Mouse (Mus musculus) T-cell, adult 2 months (primary cell): Measurements from ENCODE around the gene Lrp5.

ENCODE experiments used
- DNase-seq: peaks from one replicate; pipeline ENCODE4 v3.0.0; 2022; ENCODE audit warnings: low spot score

The Lrp5 gene

DNA sequence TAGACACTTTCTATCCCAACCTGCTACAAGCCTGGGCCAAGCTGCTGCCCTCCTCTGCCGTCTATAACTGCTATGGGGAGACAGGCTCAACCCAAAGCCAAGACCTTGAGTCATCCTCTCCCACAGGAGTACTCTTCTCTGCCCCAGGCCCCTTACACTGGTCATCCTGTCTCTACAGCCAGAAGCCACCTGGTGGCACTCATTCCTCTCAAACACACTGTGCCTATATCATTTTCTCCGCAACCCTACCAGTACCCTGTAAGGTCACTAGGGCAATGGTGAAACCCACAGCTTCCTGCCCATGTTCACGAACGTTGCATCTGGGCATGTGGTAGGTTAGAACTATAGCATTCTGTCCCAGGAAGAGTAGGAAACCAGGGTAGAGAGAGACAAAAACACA lies 31.4 kb downstream of the Lrp5 start:
- DNase-seq, result peak; percentile 32

GRCm38 (mm10) chr19:3654058-3654457 lies 32.3 kb downstream of the Lrp5 start:
- no peak for DNase-seq

DNA sequence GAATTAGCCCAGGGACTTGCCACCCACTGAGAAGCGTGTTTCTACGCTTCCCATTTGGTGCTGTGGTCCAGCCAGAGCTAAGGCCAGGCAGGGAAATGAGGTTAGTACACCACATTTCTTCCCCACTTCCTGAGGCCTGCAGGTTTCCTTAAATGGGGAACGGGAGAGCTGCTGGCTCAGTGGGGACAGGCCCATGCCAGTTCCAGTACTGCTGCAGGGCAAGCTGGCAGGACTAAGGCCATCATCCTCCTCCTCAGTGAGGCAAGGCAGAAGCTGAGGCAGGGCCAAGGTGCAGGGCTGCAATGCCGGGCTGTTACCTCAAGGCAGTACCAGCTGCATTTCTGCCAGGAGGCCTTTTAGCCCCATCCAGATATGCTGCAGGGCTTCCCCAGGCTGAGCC lies 32.9 kb downstream of the Lrp5 start:
- DNase-seq, result no peak

GRCm38 (mm10) chr19:3651989-3652388 lies 34.4 kb downstream of the Lrp5 start:
- no peak for DNase-seq

DNA sequence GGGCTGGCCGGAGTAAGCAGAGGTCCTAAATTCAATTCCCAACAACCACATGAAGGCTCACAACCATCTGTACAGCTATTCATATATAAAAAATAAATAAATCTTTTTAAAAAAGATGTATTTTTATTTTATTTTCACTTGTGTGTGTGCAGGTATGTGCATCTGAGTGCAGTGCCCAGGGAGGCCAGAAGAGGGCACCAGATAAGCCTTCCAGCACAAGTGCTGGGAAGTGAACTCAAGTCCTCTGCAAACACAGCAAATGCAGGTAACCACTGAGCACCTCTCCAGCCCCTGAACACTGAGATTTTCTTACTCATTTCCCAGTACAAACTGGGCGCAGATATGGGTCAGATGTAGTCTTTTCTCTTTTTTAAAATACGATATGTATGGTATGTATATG lies 35.1 kb downstream of the Lrp5 start:
- DNase-seq, result no peak

DNA sequence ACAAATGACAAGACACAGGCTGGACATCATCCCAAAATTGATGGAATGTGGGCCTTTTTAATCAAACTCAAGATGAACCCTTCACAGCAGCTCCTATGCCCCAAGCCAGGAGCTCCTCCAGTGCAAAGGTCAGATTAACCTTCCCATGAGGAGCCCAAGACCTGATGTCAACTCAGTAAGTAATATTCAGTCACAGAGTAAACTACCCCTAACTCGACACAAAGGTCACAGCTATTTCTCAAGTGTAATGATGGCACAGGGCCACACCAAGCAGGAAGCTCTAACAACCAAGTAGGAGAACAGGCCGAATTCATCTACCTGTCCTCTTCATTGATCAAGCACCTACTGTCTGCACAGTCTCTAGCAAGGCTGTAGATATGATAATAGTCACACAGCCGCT lies 35.9 kb downstream of the Lrp5 start:
- no peak for DNase-seq

DNA sequence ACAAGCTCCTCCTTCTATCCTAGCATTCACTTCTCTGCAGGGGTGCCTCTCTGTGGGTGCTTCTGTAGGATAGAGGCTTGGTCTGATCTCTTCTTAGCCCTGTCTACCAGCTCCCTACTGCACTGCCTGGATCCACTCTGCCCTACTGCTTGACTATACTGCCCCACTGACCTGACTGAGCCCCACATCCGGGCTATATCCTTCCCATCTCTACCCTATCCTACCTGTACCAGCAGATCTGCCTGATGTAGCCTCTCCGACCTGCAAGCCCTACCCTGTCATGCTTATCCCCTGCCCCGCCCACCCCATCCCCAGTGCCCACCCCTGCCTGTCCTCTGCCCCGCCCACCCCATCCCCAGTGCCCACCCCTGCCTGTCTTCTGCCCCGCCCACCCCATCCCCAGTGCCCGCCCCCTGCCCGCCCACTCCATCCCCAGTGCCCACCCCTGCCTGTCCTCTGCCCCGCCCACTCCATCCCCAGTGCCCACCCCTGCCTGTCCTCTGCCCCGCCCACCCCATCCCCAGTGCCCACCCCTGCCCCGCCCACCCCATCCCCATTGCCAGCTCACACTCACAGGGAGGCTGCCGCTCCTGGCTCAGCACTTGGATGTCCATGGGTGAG lies 37.4 kb downstream of the Lrp5 start:
- no peak for DNase-seq

GRCm38 (mm10) chr19:3647999-3648398 lies 38.4 kb downstream of the Lrp5 start:
- no peak for DNase-seq

- DNase-seq, result no peak
These were observed 40.6 kb downstream of the Lrp5 start for GRCm38 (mm10) chr19:3645813-3646212.

DNA sequence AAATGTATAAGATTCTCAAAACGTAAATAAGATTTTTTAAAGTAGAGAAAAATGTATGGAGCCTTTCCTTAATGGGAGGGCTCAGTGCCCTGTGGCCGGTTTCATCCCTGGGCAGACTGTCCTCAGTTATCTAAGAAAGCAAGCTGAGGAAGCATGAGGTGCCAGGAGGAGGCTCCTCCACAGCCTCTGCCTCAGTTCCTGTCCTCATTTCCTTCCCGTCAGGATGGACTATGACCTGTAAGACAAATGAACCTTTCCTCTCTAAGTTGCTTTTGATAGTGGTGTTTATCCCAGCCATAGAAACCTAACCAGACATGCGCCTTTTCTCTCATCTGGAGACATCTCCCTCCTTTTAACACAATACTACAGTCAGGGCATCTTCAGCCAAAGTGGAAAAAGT lies 41.0 kb downstream of the Lrp5 start:
- no peak for DNase-seq

DNA sequence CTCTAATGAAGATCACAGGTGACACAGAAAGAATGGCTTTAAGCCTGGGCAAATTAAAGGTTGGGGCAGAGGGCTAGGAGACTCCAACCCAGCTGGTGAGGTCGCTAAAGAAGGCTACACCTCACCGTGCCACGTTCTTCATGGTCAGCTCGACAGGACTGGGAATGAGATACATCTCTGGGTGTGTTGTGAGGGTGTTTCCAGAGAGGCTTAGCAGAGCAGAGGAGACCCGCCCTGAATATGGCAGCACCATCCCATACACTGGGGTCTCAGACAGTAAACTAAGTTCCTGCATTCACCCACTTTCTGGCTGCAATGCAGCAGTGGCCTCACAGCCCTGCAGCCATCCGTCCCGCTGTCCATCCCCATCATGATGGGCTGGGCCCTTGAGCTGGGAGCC lies 46.8 kb downstream of the Lrp5 start:
- no peak for DNase-seq

GRCm38 (mm10) chr19:3638698-3639097 lies 47.7 kb downstream of the Lrp5 start:
- no peak for DNase-seq

GRCm38 (mm10) chr19:3632018-3632417 lies 54.3 kb downstream of the Lrp5 start:
- no peak for DNase-seq

- DNase-seq, result no peak
These were observed 54.9 kb downstream of the Lrp5 start for GRCm38 (mm10) chr19:3631431-3631830.

DNA sequence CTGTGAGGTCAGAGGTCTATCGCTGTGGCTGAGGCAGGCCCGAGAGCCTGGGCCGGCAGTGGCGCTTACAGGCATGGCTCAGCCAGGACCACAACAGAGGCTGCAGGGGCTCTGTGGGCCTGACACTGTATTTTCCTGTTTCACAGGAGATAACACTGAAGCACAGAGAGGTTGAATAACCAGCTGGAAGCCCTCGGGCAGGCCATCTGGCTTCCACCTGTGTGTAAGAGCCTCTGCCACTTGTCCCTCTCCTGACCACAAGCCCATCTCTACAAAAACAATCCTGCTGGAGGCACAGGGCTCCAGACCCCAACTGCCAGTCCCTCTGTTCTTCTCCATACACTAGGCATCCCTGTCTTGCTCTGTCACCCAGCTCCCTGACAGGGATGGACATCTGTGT lies 55.9 kb downstream of the Lrp5 start:
- DNase-seq, result no peak

DNA sequence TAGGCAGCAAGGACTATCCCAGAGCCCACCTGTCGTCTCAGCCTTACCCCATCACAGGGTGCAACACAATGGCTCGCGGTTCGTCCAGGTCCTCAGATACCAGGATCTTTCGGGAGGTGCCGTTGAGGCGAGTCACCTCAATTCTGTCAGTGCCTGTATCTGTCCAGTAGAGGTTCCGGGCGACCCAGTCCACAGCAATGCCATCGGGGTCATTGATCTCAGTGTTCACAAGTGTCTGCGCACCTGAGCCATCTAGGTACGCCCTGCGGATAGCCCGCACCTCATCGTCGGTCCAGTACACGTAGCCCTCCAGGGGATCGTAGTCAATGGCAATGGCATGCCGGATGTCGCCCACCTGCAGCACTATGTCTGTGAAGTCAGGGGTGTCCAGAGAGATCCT lies 56.3 kb downstream of the Lrp5 start:
- no peak for DNase-seq

DNA sequence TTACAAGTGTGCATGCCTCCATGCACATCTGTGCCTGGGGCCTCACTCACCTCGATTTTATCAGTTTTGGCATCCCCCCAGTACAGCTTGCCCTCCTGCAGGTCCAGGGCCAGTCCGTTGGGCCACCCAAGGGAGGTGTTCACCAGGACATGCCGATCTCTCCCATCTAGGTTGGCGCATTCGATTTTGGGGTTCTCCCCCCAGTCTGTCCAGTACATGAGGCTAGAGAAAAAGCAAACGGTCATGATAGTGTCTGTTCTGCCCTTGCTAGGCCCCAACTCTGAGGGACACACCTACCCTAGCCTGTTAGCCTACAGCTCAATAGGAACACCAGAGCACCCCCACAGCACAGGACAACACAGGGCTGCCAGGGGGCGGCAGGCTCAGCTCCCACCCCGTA lies 58.1 kb downstream of the Lrp5 start:
- no peak for DNase-seq

DNA sequence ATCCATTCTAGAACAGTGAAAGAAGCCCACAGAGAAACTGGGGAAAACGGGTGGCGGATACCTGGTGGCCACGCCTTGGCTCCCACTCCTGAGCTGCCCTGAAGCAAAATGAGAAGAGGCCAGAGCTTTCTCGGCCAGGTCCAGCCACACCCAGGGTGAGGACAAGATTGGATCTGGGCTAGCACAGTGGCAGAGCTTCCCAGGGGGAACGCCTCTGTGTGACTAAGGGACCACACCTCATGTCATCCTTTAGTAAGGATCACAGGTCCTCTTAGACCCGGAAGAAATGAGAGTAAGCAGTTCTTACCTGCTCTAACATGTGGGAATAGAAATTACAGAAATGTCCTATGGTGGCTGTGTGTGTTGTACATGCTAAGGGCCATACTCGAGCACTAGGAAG lies 61.3 kb downstream of the Lrp5 start:
- DNase-seq, result no peak

DNA sequence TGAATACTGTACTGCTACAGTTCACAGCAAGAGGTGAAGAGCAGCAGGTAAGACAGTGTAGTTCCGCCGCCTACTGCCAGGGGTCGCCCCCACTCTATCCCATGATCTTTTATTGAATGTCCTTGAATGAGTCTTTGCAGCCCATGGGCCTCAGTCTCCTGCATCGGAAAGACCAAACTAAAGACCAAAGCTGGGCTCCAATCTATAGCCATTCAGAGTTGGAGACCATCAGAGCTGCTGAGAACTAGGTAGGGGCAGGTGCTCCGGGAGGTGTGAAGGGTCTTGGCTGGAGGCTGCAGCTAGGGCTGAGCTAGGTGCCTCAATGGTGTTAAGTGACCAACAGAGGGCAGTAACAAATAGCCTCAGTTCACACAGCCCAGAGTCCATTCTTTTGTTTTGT lies 62.5 kb downstream of the Lrp5 start:
- peak; percentile 38 for DNase-seq

GRCm38 (mm10) chr19:3623294-3623693 lies 63.1 kb downstream of the Lrp5 start:
- no peak for DNase-seq

- DNase-seq, result no peak
These were observed 65.5 kb downstream of the Lrp5 start for GRCm38 (mm10) chr19:3620871-3621270.

DNA sequence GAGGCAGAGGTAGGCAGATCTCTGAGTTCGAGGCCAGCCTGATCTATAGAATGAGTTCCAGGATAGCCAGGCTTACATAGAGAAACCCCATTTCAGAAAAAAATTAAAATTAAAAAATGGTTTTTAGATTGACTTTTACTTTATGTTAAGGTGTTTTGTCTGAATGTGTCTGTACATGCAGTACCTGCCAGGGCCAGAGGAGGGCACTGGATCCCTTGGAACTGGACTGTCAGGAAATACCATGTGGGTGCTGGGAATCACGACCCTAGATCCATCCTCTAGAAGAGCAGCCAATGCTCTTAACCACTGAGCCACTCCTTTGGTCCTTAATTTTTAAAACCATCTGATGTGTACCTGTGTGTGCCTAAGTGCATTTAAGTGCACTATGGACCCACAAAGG lies 67.0 kb downstream of the Lrp5 start:
- DNase-seq, result no peak

DNA sequence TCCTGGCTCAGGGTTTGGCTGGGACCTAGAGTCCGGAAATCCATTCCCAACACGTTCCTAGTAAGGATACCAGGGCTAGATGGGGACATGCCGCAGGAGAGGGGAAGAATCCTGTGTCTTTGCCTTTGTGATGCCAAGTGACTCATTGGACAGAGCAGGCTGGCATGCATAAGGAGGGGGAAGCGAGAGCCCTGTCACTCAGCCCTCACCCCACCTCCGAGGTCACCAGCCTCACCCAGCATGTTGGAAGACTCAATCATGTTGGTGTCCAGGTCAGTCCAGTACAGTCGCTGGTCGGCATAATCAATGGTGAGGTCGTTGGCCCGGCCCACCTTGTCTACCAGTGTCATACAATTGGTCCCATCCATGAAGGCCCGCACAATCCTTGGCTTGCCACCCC lies 72.4 kb downstream of the Lrp5 start:
- DNase-seq, result no peak

GRCm38 (mm10) chr19:3612534-3613273 lies 73.7 kb downstream of the Lrp5 start:
- no peak for DNase-seq
